Mouse (Mus musculus) megakaryocyte, embryonic 14.5 days (primary cell): Measurements from ENCODE around the gene Mrps11. TPM values are rescaled to one million over a fixed set of nuclear protein-coding genes. Genes with fewer than 3 reads are reported as not detected.

Experiments
- H3K27me3 ChIP-seq: replicated peaks from 2 replicates; pipeline ENCODE3; 2012; ENCODE audit warnings: inconsistent platforms
- H3K36me3 ChIP-seq: replicated peaks from 2 replicates; pipeline ENCODE3; 2012; ENCODE audit warnings: low read length, inconsistent platforms, mixed read lengths
- H3K4me1 ChIP-seq: 2 replicates; pipeline ENCODE4 v1.6.1; 2012; ENCODE audit warnings: inconsistent platforms
- H3K4me3 ChIP-seq: replicated peaks from 2 replicates; pipeline ENCODE3; 2012; ENCODE audit warnings: moderate library complexity, mild to moderate bottlenecking, inconsistent platforms
- H3K9me3 ChIP-seq: 2 replicates; pipeline ENCODE4 v1.6.1; 2012; ENCODE audit warnings: inconsistent platforms
- FLI1 ChIP-seq: IDR thresholded peaks from 2 replicates; pipeline ENCODE4 v1.6.1; 2012; ENCODE audit warnings: low read length, inconsistent platforms, mixed read lengths
- GATA1 ChIP-seq: IDR thresholded peaks from 3 replicates; pipeline ENCODE4 v1.6.1; 2012; ENCODE audit warnings: mixed read lengths, low read length, inconsistent platforms, borderline replicate concordance
- polyA plus RNA-seq: library from polyadenylated mRNA; stranded (reverse); fragments of >175 nt; gene quantifications from 2 replicates; pipeline ENCODE4 v1.2.3, GENCODE M21; 2012; ENCODE audit warnings: low replicate concordance; ENCODE audit not compliant: insufficient read depth

The Mrps11 gene
- polyA plus RNA-seq, 1 experiment, result 142 TPM

DNA sequence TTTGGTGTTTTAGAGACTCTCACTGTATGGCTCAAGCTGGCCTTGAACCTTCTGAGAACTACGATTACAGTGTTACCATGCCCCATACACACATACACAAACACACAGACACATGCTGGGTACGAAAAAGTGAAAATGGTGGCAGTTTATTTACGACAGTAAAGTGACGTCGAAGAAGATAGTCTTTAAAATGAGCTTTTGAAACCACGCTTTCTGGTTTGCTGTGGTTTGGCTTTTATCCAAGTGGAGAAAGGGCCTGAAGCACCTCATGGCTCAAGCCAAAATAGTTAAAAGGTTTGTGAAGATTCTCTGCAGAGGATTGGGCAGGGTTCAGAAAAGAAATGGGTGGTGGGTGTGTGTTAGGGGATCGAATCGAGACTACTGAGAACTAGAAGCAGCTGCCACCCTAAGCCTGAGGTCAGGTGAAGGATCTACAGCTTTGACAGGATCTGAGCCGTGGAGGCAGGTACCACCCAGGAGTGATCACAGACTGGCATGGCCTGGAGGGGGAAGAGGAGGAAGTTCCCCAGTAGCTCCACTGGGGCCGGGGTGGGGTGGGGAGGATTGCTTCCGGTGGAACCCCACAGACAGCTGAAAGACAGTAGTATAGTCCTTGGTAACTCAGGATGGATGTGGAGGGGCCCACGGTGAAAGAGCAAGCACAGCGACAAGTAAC, 11.1 kb downstream of the Mrps11 start:
- TF ChIP-seq FLI1 (no peak), GATA1 (no peak)
- peaks cover 94% of the 10 kb centered on the region for H3K4me1 ChIP-seq
- H3K4me3 ChIP-seq, result peak overlapping the region; percentile 71
- no peaks in the 10 kb centered on the region for H3K9me3 ChIP-seq
- peaks cover 68% of the 10 kb centered on the region for H3K36me3 ChIP-seq
- no peaks in the 10 kb centered on the region for H3K27me3 ChIP-seq

DNA sequence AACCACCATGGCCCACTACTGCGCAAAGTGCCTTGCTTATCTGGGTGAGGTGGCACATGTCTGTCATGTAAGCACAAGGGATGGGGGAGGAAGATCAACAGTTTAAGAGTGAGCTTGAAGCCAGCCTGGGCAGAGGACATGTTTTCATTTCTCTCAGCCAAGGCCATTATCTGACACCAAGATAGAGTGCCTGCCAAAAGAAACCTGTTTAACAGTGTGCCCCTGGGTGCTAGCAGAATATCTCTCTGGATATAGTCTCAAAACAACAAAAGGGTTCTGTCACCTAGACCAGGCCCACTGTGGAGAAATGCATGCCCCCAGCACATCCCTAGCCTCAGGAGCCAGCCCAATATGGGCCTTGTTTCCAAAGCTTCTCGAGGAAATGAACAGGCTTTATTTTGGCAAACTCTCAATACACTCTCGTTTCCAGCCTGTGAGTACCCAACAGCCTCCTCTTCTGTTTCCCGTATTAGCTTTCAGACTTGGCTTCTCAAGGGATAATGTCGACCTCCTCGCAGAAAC, 11.7 kb downstream of the Mrps11 start:
- H3K27me3 ChIP-seq, result no peaks in the 10 kb centered on the region
- TF ChIP-seq GATA1 (no peak), FLI1 (no peak)
- no peaks in the 10 kb centered on the region for H3K9me3 ChIP-seq
- peaks cover 62% of the 10 kb centered on the region for H3K36me3 ChIP-seq
- peak overlapping the region; percentile 71 for H3K4me3 ChIP-seq
- peaks cover 96% of the 10 kb centered on the region for H3K4me1 ChIP-seq

DNA sequence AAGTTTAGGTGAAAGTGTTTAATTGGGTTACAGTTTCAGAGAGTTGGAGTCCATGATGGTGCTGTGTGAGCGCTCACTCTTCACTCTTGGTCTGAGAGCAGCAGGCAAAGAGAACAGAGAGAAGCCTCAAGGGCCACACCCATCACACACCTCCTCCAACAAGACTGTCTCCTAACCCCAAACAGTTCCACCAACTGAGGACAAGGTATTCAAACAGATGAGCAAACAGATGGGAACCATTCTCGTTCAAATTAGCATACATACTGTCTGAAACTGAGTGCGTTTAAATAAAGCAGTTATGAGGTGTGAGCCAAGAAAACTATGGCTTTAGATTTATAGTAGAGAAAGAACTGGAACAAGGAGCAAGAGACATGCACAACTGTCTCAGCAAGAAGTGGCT, 13.7 kb downstream of the Mrps11 start:
- peaks cover 99% of the 10 kb centered on the region for H3K4me1 ChIP-seq
- H3K36me3 ChIP-seq, result peaks cover 43% of the 10 kb centered on the region
- TF ChIP-seq GATA1 (no peak), FLI1 (no peak)
- no peak overlapping the region for H3K4me3 ChIP-seq
- no peaks in the 10 kb centered on the region for H3K27me3 ChIP-seq
- no peaks in the 10 kb centered on the region for H3K9me3 ChIP-seq

DNA sequence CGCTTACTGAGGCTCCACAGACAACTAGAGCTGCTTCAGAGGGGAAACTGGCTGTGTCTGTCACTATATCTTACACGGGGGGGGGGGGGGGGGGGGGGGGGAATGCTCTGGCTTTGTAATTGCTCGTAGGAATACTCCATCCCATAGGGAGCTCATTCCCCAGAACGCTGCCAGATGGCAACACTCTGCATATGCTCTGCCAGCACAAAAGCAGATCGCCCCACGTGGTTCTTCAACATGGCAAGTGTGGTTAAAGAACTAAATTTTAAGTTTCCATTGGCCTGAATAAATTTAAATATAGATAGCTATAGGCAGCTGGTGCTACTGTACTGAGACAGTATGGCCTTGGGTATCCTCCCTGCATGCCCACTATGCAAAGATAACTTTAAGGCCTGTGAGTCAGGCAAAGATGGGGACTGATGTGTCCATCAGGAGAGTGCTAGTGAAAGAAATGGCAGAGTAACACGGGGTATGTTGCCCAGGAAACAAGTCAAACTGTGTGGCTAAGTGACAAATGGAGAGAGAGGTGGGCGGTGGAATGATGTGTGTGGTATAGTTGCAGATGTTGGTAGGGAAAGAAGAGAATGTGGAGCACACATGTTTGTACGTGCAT, 15.0 kb downstream of the Mrps11 start:
- peak overlapping the region; percentile 56 for H3K4me3 ChIP-seq
- peaks cover 93% of the 10 kb centered on the region for H3K4me1 ChIP-seq
- TF ChIP-seq FLI1, result no peak
- no peaks in the 10 kb centered on the region for H3K9me3 ChIP-seq
- peaks cover 31% of the 10 kb centered on the region for H3K36me3 ChIP-seq
- no peaks in the 10 kb centered on the region for H3K27me3 ChIP-seq

DNA sequence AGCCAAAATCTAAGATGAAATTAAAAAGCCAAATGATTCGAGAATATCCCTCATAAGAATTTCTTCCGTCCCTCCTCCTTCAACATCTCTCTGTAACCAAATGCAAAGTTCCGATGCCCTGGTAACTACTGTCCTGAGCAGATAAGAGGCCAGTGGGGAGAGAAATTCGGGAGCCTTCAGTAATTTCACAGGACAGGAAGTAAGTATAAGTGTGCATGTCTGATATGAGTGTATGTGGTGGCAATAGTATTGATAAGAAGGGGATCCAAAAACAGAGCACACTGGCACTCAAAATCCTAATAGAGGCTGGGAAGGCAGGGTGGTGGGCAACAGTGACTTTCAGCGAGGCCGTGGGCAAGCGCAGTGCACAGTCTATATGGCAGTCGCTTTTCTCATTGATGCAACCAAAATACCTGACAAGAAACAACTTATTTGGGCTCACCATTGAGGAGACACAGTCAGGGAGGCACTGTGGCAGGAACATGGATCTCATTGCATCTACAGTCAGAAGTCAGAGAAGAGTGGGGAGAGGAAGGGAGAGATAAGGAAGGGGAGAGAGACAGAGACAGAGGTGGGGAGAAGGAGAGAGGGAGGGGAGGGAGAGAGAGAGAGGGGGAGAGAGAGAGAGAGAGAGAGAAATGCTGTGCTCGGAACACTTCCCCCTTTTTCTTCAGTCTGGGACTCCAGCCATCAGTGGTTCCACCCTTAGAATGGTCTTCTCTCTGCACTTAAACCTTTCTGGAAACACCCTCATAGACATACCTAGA, 17.0 kb downstream of the Mrps11 start:
- peaks cover 91% of the 10 kb centered on the region for H3K4me1 ChIP-seq
- no peaks in the 10 kb centered on the region for H3K9me3 ChIP-seq
- TF ChIP-seq GATA1 (peak; percentile 39; the same call in 1 of the 3 replicates), FLI1 (no peak)
- H3K36me3 ChIP-seq, result peaks cover 13% of the 10 kb centered on the region
- peak overlapping the region; percentile 83 for H3K4me3 ChIP-seq
- H3K27me3 ChIP-seq, result no peaks in the 10 kb centered on the region

DNA sequence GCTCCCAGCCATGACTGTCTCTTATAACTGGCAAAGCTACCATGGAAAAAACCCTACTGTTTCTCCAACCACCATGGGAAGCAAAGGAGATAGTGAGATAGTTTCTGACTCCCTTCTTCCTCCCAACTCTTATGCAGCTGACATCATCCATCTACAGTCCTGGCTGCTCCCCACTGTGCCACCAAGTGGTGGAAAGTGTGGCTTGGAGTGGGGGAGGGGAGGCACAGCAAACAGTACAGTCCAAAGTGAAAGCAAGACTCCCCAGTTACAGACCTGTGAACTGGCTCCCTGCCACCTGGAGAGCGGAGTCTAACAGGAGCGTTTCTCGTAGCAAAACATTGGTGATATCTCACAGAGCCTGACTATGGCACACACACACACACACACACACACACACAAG, 20.9 kb downstream of the Mrps11 start:
- no peak for TF ChIP-seq GATA1
- no peak for TF ChIP-seq FLI1
- Histone ChIP-seq H3K27me3 (no peaks in the 10 kb centered on the region), H3K4me3 (peak overlapping the region; percentile 20), H3K36me3 (no peaks in the 10 kb centered on the region), H3K9me3 (no peaks in the 10 kb centered on the region), H3K4me1 (peaks cover 79% of the 10 kb centered on the region)

DNA sequence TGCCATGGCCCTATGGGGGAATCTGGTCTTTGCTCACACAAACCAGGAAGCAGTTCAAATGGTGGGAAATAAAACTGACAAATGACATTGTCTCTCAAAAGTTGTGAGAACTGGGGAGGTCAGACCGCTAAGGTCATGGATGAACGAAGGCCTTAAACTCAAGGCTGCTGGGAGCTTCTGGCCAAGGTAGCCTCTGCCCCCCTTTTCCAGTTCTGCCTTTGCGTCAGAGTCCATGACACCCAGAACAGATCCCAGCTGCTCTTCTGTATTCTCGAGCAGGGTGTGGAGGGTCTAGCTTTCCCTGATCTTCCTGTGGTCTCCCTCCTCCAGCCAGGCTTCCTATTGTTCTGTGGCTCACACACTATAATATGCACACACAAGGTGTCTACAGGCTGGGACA, 24.3 kb downstream of the Mrps11 start:
- Histone ChIP-seq H3K4me1 (peaks cover 56% of the 10 kb centered on the region), H3K9me3 (no peaks in the 10 kb centered on the region), H3K36me3 (no peaks in the 10 kb centered on the region), H3K4me3 (no peak overlapping the region), H3K27me3 (no peaks in the 10 kb centered on the region)
- no peak for TF ChIP-seq GATA1
- no peak for TF ChIP-seq FLI1

DNA sequence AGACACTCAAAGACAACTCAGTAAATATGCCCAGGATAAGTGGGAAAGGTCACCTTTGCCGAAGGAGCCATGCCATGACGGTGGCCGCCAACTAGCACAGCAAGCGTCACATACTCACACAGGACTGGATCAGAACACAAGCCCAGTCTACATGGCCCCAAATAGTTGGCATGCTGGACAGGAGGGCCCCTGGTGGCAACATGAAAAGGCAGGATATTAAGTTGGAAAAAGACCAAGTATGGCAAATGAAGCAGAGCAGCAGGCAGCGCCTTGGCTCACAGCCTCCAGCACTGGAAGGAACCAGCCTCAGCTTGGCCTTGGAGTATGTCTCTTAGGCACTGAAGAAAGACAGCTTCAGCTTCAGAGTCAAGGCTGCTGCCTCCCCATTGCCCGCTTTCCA, 30.9 kb downstream of the Mrps11 start:
- no peaks in the 10 kb centered on the region for H3K36me3 ChIP-seq
- H3K4me3 ChIP-seq, result no peak overlapping the region
- peaks cover 25% of the 10 kb centered on the region for H3K4me1 ChIP-seq
- TF ChIP-seq GATA1 (no peak), FLI1 (no peak)
- peaks cover 4% of the 10 kb centered on the region; the same call in 1 of the 2 replicates for H3K9me3 ChIP-seq
- no peaks in the 10 kb centered on the region for H3K27me3 ChIP-seq

DNA sequence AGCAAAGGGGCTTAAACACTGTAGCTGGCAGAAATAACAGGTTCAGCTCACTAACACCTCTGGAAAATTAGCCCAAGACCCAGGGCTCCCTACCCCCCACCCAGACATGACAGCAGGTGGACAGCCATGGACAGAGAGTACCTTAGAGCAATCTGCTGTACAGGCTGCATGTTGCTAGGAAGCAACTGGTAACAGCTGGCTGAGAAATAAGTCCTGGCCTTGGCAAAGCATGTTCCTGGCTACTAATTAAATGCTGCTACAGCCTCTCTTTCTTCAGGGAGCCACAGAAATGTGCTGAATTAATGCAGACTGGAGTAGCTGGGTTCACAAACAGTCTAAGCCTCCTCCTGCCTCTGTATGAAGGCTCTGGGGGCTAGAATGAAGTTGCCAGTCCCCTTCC, 31.8 kb downstream of the Mrps11 start:
- Histone ChIP-seq H3K36me3 (peaks cover 2% of the 10 kb centered on the region), H3K4me1 (peaks cover 17% of the 10 kb centered on the region), H3K9me3 (peaks cover 4% of the 10 kb centered on the region; the same call in 1 of the 2 replicates), H3K4me3 (no peak overlapping the region), H3K27me3 (no peaks in the 10 kb centered on the region)
- no peak for TF ChIP-seq FLI1

DNA sequence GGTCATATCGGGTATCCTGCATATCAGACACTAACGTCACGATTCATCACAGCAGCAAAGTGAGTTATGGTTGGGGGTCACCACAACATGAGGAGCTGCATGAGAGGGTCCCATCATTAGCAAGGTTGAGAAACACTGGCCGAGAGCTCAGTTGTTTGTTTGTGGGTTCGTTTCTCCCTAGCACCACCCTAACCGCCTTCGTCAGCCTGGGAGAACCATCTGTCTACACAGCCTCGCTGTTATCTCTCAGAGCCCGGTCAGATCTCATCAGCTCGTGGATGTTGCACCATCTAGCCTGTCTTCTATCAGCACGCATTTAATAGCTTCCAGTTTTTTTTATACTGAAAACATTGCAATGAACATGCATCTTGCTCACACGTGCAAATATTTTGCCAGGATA, 35.4 kb downstream of the Mrps11 start:
- Histone ChIP-seq H3K4me1 (peaks cover 26% of the 10 kb centered on the region), H3K27me3 (no peaks in the 10 kb centered on the region), H3K4me3 (no peak overlapping the region), H3K9me3 (no peaks in the 10 kb centered on the region), H3K36me3 (peaks cover 29% of the 10 kb centered on the region)
- TF ChIP-seq GATA1, result no peak
- no peak for TF ChIP-seq FLI1
